Mouse (Mus musculus): ENCODE results near the gene Mymk.

The Mymk gene

DNA sequence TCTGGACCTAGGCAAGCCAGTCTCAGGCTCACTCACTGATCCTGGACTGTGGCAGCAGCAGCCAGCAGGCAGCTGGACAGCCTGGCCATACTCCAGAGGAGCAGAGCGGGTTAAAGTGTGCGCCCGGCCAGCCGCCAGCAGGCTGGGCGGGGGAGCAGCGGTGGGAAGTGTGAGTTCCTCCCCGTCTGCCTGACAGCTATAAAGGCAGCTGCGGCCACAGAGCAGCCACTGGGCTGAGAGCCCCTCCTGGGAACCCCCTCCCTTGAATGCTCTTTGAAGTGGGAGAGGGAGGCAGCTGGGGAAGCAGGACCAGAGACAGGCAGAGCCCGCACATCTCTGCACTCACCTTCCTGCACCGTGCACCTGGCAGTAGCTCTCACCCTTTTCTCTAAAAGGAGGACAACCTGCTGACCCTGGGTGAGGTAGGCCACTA is 7.2 kb upstream of the Mymk start, which contains the start of gene Adamtsl2:
TSS of gene Adamtsl2 (plus strand) at position 228 of the 433 bp plus-strand sequence.
- no peak for DNase-seq (ENCODE audit: low read depth, low spot score)

DNA sequence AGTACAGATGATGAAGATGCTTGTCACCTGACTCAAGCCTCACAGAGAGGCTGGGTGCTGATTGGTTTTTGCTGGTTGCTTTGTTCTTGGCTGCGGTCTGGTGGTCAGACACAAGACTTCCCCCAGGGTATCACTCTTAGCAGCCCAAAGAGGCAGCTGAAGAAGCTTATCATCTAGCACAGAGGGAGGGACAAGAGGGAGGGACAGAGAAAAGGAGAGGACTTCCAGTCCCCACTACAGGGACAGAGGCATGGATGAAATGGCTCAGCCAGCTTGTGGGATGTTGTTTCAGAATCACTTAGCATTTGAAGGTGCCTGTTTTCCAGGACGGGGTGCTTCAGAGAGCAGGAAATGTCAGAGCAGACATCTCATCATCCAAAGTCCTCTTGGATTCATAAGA is 6.3 kb upstream of the Mymk start:
- no peak for DNase-seq (ENCODE audit: low read depth, low spot score)

DNA sequence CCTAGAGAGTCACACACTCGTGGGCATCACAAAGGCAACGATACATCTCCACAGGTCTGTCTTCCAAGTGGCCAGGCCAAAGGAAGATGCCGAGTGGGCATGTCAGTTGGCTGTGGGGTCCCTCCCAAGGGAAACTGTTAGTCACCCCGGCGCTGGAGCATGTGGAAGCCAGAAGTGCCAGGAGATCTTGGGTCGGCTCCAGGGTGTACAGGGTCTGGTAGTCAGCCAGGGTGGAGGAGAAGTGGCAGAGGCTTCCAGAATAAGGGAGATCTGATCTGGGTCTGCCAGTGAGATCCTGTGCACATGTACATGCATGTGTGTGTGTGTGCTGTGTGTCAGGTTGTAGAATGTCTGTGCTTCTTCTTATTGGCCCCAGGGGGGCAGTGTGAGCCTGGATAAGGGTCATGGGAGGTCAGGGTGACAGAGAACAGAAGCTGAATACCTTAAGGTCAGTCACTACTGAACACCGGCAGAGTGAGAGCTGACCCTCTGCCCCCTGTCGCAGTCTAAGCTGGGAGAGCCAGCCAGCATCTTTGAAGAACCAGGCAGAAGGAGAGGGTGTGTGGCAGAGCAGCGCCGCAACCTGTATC is 5.8 kb upstream of the Mymk start:
- peak; percentile 62 for DNase-seq (ENCODE audit: low read depth, low spot score)

DNA sequence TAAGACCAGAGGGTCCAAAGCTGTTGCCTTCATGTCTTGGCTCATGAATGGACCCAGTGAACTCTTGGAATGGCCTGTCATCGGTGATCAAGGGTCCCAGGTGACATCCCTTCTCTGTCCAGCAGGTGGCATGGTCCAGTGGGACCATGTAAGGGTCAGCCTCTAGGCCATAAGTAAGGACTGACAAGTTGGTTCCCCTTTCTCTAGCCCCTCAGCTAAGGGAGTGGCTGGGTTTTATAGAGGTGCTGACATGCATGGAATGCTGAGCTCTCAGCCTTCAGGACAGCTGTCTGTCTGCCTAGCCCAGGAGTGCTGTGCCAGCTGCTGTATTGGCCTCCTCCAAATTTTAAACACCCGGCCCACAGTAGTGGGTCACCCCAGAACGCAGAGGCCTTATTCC is 3.5 kb upstream of the Mymk start:
- DNase-seq (ENCODE audit: low read depth, low spot score) = peak; percentile 64

DNA sequence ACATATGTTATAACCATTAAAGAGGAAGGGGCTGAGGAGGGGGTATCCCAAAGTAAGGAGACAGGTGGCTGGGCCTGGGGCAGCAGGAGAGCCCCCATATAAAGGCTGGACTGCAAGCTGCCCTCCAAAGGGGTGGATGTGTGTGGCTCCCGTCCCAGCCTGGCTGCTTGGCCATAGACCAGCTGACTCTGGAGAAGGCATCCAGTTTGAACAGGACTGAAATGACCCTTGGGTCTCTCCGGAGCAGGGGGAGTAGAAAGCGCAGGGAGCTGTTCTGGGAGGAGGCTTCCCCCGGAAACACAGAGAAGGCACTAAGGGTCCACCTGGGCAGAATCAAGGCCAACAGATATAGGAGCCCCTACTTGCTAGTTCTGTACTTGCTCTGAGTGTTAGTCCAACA is 2.8 kb upstream of the Mymk start:
- DNase-seq (ENCODE audit: low read depth, low spot score) = no peak

DNA sequence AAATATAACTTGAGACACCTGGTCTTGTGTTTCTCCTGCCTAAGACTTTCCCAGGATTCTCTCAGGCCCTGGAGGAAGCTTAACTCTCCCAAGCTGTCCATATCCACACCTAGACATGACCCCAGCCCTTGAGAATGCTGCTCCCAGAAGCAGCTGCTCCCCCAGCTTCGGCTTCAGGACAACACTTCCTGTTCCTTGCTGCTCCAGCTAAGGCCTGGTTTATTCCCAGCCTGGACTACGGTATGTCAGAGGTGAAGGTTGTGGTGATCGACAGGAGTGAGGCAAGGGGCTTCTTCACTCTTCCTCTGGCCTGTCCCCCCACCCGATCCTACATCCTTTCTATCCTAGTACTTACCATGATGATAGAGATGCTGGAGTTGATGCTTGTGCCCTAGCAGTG is 1.4 kb upstream of the Mymk start:
- no peak for DNase-seq (ENCODE audit: low read depth, low spot score)

DNA sequence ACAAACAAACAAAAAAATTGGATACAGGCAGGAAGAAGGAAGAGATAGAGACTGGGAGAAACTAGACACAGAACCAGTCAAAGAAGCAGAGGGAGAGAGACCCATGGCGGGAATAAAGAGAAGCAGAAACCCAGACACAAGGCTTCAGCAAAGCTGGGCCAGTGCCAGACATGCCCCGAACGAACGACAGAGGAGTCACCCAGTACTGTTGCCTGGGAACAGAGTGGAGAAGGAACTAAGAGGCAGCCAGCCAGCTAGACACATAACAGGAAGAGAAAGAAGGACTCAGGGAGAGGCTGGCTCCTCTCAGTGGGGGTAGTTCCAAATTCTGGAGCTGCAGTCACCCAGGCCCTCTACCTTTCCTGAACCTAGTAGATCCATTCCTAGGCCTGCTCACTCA is 842 bp downstream of the Mymk start:
- DNase-seq (ENCODE audit: low read depth, low spot score) = no peak

DNA sequence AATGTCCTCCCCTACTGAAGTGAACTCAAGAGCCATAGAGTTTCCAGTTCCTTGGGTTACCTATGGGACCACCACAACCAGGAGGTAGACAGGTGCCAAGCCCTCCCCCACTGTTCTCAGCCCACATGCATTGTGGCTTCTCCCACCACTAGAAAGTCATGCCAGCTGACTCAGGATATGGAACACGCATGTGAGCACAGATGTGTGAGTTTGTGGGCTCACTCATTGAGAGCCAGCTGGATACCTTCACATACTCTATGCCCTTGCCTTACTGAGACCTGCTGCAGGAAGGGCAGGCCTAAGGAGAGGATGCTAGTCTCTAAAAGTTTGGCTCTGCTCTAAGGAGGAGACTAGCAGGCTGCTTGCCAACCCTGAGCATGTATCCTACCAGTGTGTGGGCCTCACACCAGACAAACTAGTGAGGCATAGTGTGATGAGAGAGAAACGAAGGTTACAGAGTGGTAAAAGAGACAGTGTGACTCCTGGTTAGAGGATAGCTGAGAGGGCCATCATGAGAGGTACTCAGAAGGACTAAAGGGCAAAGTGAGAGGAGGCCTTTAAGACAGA is 1.6 kb downstream of the Mymk start:
- DNase-seq (ENCODE audit: low read depth, low spot score) = no peak

DNA sequence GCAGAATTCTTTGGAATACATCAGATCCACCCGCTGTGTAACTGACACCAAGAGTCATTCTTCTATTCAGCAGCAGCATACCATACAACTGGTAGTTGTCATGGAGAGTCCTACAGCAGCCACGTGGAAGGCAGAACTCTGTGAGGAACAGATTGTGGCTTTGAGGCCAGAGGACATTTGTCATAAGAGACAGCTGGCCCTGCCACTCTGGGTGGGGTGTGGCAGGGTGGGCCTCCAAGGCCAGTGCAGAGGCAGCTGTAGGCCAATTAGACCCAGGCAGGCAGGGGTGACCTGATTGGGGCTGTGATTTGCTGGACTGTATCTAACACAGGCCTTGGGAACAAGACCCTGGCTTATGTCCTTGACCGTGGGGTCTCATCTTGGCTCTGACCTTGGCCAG is 2.3 kb downstream of the Mymk start:
- DNase-seq (ENCODE audit: low read depth, low spot score) = no peak

DNA sequence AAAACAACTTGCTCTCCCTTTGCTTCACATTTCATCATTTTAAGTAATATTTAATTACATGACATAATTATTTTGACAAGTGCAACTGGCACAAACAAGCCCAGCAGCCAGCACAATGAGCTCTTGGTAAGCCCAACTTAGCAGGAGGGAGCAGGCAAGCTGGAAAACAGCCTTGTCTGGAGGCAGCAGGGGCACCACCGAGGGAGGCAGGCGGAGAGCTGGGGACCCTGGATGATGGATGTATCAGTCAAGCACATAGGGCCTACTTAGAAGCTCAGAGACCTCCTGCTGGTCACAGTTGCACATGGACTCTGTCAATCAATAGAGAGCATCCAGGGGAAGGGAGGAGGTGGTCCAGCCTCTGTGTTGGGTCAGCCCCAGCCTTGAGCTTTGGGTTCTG is 4.0 kb downstream of the Mymk start:
- no peak for DNase-seq (ENCODE audit: low read depth, low spot score)

DNA sequence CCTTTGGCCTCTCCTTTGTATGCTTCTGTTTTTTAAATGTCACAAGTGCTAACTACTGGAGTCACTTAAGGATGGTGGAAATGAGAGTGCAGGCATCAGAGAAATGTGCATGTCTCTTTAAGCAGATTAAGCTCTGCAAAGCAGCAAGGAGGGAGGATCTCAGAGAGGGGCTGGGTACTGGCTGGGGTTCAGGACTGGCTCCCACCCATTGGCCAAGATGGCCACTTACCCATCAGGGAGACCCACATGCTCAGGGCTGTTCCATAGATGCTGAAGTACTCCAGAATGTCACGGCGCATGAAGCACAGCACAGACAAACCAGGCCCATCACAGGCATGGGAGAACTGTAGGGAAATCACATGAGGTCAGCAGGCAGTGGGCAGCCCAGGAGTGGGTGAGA is 4.9 kb downstream of the Mymk start:
- DNase-seq (ENCODE audit: low read depth, low spot score) = no peak

DNA sequence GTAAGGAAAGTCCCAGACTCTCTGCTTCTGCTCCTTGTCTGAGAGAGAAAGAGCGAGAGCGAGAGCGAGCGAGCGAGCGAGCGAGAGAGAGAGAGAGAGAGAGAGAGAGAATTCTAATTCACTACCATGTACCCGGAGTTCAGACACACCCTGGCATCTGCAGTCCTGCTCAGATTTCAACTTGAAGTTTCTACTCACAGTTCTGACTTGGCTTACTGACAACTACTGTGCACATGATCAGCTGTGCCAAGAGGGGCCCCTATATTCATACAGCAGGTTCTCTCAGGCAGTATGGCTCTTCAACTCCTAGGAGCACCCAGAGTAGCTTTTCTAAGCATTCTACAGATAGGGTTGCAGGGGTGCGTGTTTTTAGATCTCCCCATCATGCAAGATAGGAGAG is 12.8 kb downstream of the Mymk start:
- DNase-seq (ENCODE audit: low read depth, low spot score) = no peak

DNA sequence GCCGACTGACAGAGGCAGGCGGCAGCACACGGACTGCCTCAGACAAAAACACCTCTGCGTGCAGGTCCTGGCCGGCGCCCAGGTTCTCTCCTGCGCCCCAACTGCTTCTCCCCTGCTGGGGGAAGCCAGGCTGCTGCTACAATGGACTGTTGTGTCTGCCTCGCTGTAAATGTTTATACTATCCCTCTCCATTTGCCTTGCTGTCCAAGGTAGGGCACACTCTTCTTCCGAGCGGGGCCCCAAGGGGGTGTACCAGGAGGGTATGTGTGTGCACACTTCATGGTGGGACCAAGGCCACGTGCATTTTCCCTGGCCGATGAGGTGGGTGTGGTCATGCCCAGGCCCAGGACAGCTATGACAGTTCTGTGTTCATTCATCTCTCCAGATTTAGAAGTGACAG is 13.2 kb downstream of the Mymk start:
- DNase-seq (ENCODE audit: low read depth, low spot score) = no peak

DNA sequence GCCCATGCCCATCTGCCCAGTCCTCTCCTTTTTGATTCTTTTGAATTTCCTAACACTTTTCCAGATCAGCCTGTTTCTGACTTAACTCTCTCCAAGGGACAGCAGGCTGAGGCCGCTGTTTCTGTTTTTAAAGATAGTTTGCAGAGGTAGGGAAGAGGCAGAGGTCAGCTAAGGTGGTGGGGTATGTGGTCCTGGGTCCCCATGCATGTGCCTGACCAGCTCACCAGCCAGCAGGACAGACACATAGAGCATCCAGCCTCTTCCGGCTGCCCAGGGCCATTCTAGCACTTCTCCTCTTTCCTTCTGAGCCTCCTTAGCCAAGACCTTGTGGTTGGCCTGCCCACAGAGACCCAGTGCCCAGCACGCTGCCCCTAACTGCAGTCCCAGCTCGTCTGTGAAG is 13.7 kb downstream of the Mymk start:
- DNase-seq (ENCODE audit: low read depth, low spot score) = no peak

DNA sequence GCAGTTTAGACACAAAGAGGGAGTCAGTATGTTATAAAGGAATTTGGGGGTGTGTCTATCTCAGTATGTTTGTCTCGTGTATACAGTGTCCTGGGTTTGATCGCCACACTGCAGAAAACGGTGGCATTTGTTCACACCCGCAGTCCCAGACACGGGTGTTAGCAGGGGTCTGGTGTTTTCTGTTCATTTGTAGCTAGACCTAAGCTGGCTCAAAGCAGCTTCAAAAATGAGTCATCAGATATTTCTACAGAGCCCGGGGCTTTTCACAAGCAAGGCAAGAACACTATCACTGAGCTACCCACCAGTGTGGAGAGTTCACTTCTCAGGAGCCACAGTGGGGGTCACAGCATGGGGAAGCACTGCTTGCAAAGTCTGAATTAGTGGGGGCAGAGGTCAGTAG is 22.6 kb downstream of the Mymk start:
- no peak for DNase-seq (ENCODE audit: low read depth, low spot score)

DNA sequence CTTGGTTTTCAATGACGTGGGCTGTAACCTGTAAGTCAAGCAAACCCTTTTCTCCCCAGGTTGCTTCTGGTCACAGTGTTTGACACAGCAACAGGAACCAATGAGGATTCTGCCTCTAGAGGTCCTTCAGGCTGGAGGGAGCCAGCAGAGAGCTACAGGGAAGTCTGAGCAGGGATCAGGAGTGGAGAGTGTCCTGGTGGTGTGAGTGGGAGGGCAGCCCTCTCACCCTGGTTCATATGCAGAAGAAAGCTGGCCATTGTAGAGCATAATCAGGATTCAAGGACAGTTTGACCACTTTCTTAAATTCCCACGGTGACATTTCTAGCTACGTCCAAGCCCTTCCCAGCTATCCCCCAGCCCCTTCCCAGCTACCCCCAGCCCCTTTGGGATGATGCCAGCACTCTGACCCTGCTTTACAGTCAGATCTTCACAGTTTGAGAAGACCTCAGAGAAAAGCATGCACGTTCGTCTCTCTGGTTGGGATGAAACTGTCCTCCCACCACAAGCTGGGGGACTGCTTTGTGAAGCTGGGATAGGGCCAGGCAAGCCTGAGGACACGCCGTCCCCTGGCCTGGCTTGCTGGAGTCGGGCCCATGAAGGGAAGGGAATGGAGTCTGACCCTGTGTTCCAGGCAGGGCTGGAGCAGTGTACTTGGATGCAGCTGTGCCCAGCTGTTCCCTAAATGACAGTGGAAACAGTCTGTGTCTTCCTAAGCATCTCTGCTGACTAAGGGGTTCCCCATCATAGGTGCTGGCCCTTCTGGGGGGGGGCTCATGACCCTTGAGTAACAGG is 25.8 kb downstream of the Mymk start:
- DNase-seq (ENCODE audit: low read depth, low spot score) = no peak

DNA sequence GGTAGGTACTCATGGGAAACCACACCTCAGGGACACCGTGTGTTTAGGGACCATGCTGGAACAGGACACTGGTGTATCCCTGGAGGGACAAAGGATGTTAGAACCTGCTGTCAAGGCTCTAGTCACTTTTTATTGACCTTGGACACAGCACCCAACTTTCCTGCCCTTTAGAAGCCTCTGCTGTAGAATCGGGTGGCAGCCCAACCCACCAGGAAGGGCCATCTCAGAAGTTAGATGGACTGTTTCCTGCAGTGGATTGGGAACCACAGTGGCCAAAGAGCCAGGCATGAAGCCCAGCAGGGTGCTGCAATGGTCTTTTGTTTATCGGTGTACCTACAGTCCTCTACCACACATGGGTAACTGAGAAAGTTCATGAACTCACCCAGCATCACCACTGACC is 27.3 kb downstream of the Mymk start:
- DNase-seq (ENCODE audit: low read depth, low spot score) = no peak

DNA sequence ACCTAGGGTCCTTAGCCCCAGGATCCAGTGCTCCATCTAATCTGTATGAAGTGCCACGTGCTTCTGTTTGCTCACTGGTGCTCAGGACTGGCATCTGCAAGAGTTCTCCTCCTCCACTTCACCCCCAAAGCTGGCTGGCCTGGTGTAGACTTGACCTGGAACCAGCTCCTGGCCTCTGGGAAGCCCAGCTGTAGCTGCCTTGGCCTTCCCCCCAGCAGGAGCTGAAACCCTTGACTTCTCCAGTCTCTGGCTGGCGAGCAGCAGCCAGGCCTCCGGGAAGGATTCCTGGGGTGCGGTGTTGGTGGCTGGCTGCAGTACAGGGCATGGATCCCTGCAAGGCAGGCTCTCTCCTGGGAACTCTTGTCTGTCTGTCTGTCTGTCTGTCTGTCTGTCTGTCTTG is 27.8 kb downstream of the Mymk start:
- DNase-seq (ENCODE audit: low read depth, low spot score) = no peak

DNA sequence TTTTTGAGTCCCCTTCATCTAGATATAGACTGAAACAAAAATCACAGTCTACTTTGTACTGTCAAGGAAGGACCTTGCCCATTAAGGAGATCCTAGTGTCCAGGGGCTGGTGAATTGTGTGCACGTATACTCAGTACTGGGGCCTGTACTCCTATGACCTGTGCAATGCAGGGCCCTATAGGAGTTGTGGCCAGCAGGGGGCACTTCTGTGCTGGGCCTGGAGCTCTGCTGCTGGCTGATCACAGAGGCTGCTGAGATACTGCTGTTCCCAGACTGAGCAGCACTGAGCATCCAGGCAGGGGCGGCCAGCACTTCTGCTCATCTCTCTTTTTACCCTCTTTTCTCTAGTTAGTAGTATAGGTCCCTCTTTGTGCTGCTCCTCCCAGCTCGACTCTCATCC is 28.5 kb downstream of the Mymk start:
- peak; percentile 75 for DNase-seq (ENCODE audit: low read depth, low spot score)

DNA sequence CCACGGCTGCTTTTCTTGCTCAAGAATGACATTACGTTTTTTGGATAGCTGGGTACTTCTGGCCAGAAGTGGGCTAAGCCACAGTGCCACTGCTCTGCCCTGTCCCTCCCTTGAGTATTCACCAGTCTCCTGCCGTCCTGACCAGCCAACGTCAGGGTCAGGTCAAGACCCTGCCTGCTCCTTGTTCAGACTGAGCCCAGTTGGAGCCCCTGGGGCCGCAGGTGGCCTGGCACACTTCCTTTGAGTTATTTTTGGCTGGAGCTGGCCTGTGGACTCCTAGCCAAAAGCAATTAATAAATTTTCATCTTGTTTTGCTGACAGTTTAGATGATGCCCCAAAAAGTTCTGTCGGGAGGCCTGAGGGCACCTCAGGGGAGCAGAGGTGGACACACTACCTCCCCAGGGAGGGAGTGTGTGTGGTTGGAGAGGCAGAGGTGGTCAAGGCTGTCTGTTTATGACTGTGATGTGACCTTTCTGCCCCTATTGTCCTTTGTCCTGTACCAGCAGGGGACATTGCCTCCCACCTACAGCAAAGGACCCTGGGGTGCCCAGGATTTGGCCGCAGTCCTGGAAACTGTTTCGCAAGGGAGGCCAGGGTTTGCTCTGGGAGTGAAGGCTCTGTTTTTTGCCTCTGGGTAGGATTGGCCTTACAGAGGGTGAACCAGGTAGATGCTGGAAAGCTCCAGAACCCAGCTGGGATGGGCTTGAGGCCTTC is 29.7 kb downstream of the Mymk start:
- DNase-seq (ENCODE audit: low read depth, low spot score) = no peak

DNA sequence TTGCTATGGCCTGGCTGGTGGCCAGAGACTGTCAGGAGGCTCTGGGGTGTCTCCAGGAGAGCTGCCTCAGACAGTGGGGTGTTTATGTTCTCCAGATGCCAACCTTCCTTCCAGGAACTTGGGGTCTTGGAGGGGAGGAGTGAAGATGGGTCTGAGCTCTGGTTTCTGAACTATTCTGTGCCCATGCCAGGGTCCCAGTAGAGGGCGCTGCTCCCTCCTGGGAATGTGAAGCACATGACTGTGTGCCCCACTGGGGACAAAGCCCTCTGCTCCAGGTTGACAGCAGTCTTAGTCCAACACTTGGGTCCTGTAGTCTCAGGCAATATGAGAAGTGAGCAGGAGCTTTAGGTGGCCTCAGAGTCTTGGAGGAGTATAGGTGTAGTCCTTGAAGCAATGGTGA is 32.7 kb downstream of the Mymk start:
- peak; percentile 48 for DNase-seq (ENCODE audit: low read depth, low spot score)

DNA sequence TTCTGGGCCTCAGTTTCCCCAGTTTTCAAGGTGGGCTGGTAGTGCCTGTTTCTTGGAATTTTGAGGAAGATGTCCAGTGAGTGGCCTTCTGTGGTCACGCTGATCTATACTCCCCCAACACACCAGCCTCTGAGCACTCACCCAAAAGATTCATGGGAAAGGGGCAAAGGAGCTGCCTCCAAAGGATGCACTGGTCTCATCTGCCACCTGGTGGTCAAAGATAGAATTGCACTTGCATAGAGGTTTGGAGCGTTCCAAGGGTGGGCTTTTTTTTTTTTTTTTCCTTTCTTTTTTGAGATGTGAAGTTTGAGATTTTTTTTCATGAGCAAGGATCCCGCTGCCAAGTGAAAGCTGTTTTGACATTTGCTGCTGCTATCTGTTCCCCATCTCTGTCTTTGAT is 33.4 kb downstream of the Mymk start:
- peak; percentile 67 for DNase-seq (ENCODE audit: low read depth, low spot score)

DNA sequence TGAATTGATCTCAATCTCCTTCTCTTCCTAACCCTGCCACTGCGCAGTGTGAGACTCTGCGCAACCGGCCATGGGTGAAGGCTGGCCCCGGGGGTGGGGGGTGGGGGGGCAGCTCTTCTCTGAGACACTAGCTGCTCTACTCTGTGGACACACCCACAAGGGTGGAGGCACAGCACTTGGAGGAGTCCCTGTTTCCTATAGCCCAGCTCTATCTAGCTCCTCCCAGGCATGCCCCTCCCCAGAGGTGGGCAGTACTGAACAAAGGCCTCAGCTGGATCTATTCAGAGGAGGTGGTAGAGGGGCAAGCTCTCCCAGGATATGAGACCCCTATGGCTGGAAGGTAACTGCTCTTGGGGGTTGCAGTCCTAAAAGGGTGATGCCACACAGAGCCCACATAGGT is 35.0 kb downstream of the Mymk start:
- DNase-seq (ENCODE audit: low read depth, low spot score) = no peak
